Mouse (Mus musculus) midbrain, embryonic 12.5 days (tissue): ENCODE results near the gene Kdr. TPM values are rescaled to one million over a fixed set of nuclear protein-coding genes. Genes with fewer than 3 reads are reported as not detected.
A peak's percentile ranks its signal among the peaks of the same experiment; 100 is the strongest.

ENCODE experiments used
- ATAC-seq: fragments of 200-750 bp; cut with Nextera tagmentation; 2 replicates; pipeline ENCODE4 v1.8.0; 2017; ENCODE audit warnings: low read depth, moderate TSS enrichment, moderate library complexity; ENCODE audit not compliant: low FRiP score
- H3K27ac ChIP-seq: fragments of 300-500 bp; sonication (generic); replicated peaks from 2 replicates; pipeline ENCODE4 v1.5.1; 2016; ENCODE audit warnings: mild to moderate bottlenecking
- H3K27me3 ChIP-seq: fragments of 300-500 bp; sonication (generic); 2 replicates; pipeline ENCODE4 v1.6.1; 2016; ENCODE audit warnings: mild to moderate bottlenecking
- H3K36me3 ChIP-seq: fragments of 300-500 bp; sonication (generic); 2 replicates; pipeline ENCODE4 v1.6.1; 2016
- H3K4me1 ChIP-seq: fragments of 300-500 bp; sonication (generic); 2 replicates; pipeline ENCODE4 v1.6.1; 2016
- H3K4me2 ChIP-seq: fragments of 300-500 bp; sonication (generic); replicated peaks from 2 replicates; pipeline ENCODE4 v1.6.1; 2016; ENCODE audit warnings: mild to moderate bottlenecking, moderate library complexity
- H3K4me3 ChIP-seq: fragments of 300-500 bp; sonication (generic); 2 replicates; pipeline ENCODE4 v1.5.1; 2016; ENCODE audit warnings: mild to moderate bottlenecking
- H3K9ac ChIP-seq: fragments of 300-500 bp; sonication (generic); replicated peaks from 2 replicates; pipeline ENCODE4 v1.6.1; 2016; ENCODE audit warnings: mild to moderate bottlenecking, moderate library complexity
- H3K9me3 ChIP-seq: fragments of 300-500 bp; sonication (generic); 2 replicates; pipeline ENCODE4 v1.6.1; 2016; ENCODE audit warnings: mild to moderate bottlenecking
- WGBS: fragments of 180-500 bp; shearing (Covaris S2); methylation state at CpG from one replicate; pipeline ENCODE4 v1.1.7; 2016; 5-methylcytosine and 5-hydroxymethylcytosine counted together
- polyA plus RNA-seq: library from polyadenylated mRNA; unstranded; fragments of >200 nt; fragmentation: Nextera tagmentation; extraction: Ambion mirVana; gene quantifications from 2 replicates; pipeline ENCODE4 v1.2.1, GENCODE M21; 2016

The Kdr gene
- polyA plus RNA-seq = 29.2 and 32.2 TPM in 2 replicates

DNA sequence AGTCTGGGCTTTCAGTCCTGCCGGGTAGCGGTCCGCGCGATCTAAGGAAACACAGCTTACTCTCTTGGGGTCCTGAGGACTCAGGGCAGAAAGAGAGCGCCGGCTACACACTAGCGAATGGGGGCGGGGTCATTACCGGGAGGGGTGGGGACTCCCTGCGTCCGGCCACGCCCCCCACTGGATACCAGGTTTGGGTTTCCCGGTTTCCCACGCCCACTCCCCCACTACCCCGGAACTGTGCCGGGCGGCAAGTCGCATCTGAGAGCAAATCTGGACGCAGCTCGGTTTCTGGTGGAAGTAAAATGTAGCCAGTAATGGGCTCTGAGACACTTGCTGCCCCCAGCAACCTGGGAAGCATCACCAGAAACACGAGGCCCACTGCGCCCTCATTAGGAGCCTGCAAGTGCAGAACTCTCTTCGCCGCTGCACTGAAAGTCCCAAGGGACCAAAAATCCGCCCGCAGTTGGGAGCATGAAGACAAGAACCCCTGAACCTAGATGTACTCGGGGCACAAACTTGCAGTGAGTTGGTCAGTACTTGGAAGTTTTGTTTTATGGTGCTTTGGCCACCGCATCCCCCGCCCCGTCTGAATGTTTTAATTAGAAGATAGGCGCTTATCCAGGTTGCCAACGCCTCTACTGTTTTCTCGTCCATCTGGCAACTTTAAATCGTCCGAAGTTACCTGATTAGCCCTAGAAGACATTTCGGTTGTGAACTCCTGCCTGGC, at the start of gene Kdr:
Kdr (minus strand) TSS at position 85 of the 727 bp plus-strand sequence.
- peaks cover 22% of the 10 kb centered on the region for H3K4me1 ChIP-seq
- under 1% methylated on average over 37 of the region's 37 CpGs for WGBS
- peak within 1 kb of the TSS; percentile 67 for H3K9ac ChIP-seq
- peak; percentile 90 for ATAC-seq
- peak within 1 kb of the TSS; percentile 99 for H3K4me2 ChIP-seq
- H3K36me3 ChIP-seq = no peaks in the 10 kb centered on the region
- no peaks in the 10 kb centered on the region for H3K9me3 ChIP-seq
- peak within 1 kb of the TSS; percentile 65 for H3K4me3 ChIP-seq
- peaks cover 66% of the 10 kb centered on the region for H3K27me3 ChIP-seq
- 0 out of 2 replicates have a peak within 1 kb of the TSS, but pooled peaks have one; percentile 35 for H3K27ac ChIP-seq

DNA sequence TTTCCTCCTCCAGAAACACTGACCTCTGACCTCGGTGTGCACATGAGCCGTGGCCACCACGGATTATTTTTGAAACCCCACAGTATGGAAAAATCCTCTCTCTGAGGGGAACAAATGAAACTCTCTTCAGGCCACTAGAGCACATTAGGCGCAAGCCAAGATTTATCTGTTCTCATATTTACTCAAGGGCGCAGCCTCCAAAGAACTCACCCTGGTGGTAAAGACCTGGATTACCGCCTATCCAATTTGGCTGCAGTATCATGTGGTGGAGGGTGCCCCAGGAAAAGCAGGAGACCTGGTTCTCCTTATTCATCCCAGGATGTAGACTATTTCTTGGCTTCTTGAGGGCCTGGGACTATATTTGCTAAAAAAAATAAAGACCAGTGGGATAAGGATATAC, 48.5 kb upstream of the Kdr start:
- no peak for ATAC-seq
- Histone ChIP-seq H3K9ac (no peak overlapping the region), H3K9me3 (no peaks in the 10 kb centered on the region), H3K27ac (no peak overlapping the region), H3K27me3 (no peaks in the 10 kb centered on the region), H3K4me3 (no peak overlapping the region), H3K4me1 (0 out of 2 replicates have a peak, but pooled peaks cover 7% of the 10 kb centered on the region), H3K36me3 (no peaks in the 10 kb centered on the region), H3K4me2 (no peak overlapping the region)
- WGBS = 59% methylated on average over 6 of the region's 6 CpGs

DNA sequence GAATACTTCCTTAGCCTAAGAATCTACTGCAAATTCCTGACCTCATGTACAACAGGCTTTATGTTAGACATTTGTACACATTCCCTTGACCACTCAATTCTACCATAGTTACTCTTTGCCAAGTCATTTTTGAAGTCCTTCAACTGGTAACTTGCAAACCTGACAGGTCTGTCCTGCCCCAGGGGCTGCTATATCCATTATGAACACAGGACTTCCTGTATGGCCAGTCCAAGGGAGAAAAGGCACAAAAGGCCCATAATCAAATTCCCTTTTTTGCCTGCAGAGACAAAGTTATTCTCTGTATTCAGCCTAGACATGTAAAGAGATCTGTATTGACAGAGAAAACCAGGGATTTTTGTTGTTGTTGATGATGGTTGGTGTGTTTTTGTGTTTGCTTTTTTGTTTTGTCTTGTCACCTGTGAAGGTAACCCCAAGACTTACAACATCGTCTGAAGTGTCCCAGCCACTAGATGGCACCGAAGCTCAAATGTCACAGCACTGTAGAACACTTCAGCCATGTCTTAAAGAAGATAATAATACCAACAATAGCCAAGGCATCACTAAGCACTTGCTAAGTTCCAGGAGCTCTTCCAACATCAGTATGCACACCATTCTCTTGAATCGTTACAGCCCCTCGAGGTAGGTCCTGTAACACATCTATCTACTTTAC, 47.9 kb upstream of the Kdr start:
- WGBS = 55% methylated on average over 4 of the region's 4 CpGs
- no peaks in the 10 kb centered on the region for H3K27me3 ChIP-seq

DNA sequence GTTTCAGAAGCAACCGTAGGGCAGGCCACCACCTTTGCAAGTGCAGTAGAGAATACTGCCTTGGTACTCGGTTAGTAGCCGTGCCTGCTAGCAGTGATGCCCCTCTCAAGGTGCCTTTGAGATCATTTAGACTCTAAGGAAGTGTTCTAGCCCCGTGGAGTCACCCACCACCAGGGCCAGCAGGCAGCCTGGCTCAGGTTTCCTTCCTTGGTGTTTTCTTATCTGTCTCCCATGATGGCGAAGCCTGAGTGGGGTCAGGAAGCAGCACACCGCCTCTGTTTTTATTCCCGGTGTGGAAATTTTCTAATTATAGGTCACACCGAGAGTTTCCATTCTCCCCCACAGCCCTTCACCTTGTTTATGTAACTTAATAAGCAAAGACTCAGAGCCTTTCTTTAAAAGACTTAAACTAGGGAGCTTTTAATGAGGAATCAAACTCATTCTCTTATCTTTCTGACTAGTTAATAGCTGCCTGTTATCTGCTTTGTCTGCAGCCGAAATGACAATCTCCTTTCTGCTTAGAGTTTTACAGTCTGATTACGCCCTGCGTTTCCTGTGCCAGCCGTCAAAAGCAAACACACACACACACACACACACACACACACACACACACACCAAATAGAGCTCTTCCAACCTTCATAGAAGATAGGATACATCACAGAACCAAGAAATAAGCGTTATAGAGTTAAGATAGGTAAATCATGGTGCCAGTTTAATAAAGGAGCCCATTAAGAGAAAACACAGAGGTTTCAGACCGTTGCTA, 44.9 kb upstream of the Kdr start:
- Histone ChIP-seq H3K9ac (no peak overlapping the region), H3K9me3 (no peaks in the 10 kb centered on the region), H3K36me3 (no peaks in the 10 kb centered on the region), H3K4me2 (no peak overlapping the region), H3K4me3 (no peak overlapping the region), H3K27ac (no peak overlapping the region), H3K4me1 (no peaks in the 10 kb centered on the region), H3K27me3 (no peaks in the 10 kb centered on the region)
- no peak for ATAC-seq
- WGBS = 80% methylated on average over 14 of the region's 14 CpGs

More for the DNA sequence above, 47.9 kb upstream of the Kdr start:
- no peak for ATAC-seq
- H3K36me3 ChIP-seq = no peaks in the 10 kb centered on the region
- no peaks in the 10 kb centered on the region for H3K9me3 ChIP-seq
- no peak overlapping the region for H3K4me3 ChIP-seq
- no peak overlapping the region for H3K4me2 ChIP-seq
- H3K9ac ChIP-seq = no peak overlapping the region
- H3K27ac ChIP-seq = no peak overlapping the region
- 0 out of 2 replicates have a peak, but pooled peaks cover 7% of the 10 kb centered on the region for H3K4me1 ChIP-seq

DNA sequence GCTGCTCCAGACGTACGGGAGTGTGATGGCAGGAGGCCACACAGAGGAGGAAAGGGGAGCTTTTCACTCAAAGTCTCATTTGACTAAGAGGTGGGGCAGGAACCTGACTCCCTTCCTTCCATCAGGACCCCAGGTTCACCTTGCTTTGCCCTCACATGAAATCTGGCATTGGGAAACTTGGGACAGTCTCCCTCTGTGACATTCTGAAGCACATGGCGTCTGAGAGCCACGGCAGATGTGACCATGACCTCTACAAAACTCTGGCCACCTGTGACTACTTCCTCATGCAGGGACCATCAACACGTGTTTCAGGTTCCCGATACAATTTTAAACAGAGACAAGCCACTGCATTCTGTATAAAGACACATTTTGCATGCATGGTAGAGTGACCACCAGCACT, 44.2 kb upstream of the Kdr start:
- H3K9ac ChIP-seq = no peak overlapping the region
- no peak overlapping the region for H3K4me2 ChIP-seq
- no peak overlapping the region for H3K27ac ChIP-seq
- H3K27me3 ChIP-seq = no peaks in the 10 kb centered on the region
- ATAC-seq = no peak
- H3K9me3 ChIP-seq = no peaks in the 10 kb centered on the region
- no peaks in the 10 kb centered on the region for H3K36me3 ChIP-seq
- 92% methylated on average over 6 of the region's 6 CpGs for WGBS
- H3K4me3 ChIP-seq = no peak overlapping the region
- no peaks in the 10 kb centered on the region for H3K4me1 ChIP-seq

DNA sequence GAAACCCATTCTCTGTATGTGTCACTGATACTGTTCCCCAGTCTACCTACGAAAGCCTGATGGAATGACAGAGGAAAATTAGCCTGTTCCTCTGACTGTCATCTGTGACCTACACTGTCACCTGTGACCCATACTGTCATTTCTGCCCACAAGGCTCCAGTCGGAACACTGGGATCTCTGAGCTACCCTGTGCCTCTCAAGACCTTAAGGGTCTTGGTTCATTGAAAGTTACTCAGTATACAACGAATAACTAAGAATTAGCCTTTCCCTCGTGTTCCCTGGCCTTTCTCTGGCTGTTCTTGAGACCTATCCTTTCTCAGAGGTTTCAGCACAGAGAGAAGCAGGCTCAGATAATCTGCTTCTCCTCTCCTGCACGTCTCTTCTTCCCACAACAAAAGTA, 40.1 kb upstream of the Kdr start:
- Histone ChIP-seq H3K4me2 (no peak overlapping the region), H3K9me3 (no peaks in the 10 kb centered on the region), H3K9ac (no peak overlapping the region), H3K4me1 (no peaks in the 10 kb centered on the region), H3K27ac (no peak overlapping the region), H3K4me3 (no peak overlapping the region), H3K36me3 (no peaks in the 10 kb centered on the region), H3K27me3 (no peaks in the 10 kb centered on the region)
- no peak for ATAC-seq
- 78% methylated on average over 5 of the region's 5 CpGs for WGBS

DNA sequence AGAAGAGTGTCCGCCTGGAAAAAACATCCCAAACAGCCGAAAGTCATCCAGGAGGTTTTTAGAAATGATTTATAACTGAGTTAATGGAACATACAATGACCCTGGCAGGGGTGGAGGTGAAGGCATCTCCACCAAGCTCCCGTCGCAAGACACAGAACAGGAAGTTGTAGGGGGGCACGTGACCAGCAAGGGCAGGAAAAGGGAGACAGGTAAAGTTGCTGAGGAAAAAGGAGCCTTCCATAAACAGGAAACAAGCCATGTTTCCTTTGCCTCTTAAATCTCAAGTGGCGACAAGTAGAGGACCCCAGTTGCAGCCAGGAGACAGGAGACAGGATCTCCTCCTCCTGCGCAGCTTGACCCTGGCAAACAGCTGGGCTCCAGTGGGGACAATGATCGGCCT, 37.8 kb upstream of the Kdr start:
- H3K36me3 ChIP-seq = no peaks in the 10 kb centered on the region
- H3K27ac ChIP-seq = no peak overlapping the region
- no peak overlapping the region for H3K4me2 ChIP-seq
- H3K9ac ChIP-seq = no peak overlapping the region
- H3K4me1 ChIP-seq = no peaks in the 10 kb centered on the region
- no peaks in the 10 kb centered on the region for H3K27me3 ChIP-seq
- no peak for ATAC-seq
- H3K9me3 ChIP-seq = no peaks in the 10 kb centered on the region
- 68% methylated on average over 8 of the region's 8 CpGs for WGBS
- H3K4me3 ChIP-seq = no peak overlapping the region

DNA sequence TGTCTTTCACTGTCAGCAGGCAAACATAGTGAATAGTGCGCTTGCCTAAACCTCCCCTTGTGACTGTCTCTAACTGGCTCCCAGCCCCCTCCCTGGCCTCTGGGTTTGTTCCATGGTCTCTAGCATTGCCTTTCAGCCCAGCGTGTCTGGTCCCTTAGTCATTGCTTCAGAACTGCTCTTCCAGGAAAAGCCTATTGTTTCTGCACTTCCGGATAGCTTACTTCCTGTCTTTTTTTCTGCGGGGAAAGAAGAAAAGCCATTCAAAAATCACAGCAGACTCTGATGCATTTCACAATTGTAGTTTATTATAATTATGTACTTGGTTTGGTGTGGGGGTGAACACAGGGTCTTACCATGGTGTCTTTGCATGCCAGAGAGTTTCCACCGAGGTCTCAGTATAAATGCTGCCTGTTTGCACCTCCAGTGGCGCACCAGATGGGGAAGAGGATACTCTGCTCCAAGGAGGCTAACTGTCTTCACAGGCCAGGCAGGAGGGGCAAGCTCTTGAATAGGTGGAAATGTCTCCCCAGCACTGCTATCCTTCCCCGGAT, 35.7 kb upstream of the Kdr start:
- ATAC-seq = no peak
- Histone ChIP-seq H3K27me3 (no peaks in the 10 kb centered on the region), H3K4me3 (no peak overlapping the region), H3K36me3 (no peaks in the 10 kb centered on the region), H3K4me2 (no peak overlapping the region), H3K27ac (no peak overlapping the region), H3K9ac (no peak overlapping the region), H3K4me1 (no peaks in the 10 kb centered on the region), H3K9me3 (no peaks in the 10 kb centered on the region)
- WGBS = 71% methylated on average over 7 of the region's 7 CpGs

DNA sequence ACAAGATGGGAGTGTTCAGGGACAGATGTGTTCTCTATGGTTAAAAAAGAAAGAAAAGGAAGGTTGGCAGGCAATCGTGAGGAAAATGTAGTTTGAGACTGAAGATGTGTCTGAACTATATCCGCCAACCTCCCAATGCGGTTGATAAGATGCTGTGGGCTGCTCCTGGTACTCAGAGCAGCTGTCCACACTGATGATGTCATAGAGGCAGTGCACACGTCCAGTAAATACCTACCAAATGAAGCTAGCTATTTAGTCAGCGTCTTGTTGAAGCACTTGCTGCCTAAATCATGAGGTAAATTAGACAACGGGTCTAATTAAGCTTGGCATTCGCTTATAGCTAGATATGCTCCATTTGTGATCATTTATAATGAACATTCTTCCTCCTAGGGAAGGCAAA, 28.1 kb upstream of the Kdr start:
- no peak overlapping the region for H3K9ac ChIP-seq
- H3K9me3 ChIP-seq = no peaks in the 10 kb centered on the region
- H3K27ac ChIP-seq = no peak overlapping the region
- no peaks in the 10 kb centered on the region for H3K36me3 ChIP-seq
- no peak overlapping the region for H3K4me3 ChIP-seq
- H3K4me1 ChIP-seq = no peaks in the 10 kb centered on the region
- H3K27me3 ChIP-seq = no peaks in the 10 kb centered on the region
- no peak for ATAC-seq
- 84% methylated on average over 7 of the region's 7 CpGs for WGBS
- no peak overlapping the region for H3K4me2 ChIP-seq

DNA sequence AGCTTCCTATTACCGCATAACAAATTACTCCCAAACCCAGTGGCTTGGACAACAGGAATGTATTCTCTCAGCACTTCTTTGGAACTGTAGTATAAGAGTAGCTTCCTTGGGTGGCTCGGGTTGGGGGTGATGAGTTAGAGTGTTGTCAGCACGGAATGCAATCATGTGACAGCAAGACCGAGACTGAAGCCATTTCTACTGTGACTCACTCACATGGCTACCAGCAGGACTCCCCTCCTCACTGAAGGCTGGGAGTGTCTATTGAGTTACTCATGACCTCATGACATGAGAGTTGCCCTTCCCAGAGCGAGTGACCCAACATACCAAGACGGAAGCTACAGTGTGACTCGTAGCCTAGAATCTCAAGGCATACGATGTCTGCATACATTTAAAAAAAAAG, 12.0 kb upstream of the Kdr start:
- 88% methylated on average over 8 of the region's 8 CpGs for WGBS

DNA sequence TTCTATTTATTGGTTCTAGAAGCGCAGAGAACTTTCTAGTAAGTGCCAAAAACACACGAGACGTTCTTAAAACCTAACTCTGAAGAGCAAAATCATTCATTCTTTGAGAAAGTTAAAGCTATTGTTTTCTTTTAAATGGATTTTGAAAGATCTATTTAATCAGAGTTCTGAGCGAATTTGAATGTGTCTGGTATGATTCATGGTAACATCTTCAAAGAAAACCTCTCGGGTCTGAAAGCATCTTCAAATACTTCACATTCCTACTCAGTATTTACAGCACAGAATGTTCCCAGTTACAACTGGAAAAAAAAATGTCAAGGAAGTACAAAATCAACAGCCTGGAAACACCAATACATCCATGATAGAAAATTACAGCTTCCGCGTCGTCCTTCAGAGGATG, 9.3 kb upstream of the Kdr start:
- Histone ChIP-seq H3K4me3 (no peak overlapping the region), H3K9ac (no peak overlapping the region), H3K9me3 (no peaks in the 10 kb centered on the region), H3K4me2 (no peak overlapping the region), H3K27me3 (no peaks in the 10 kb centered on the region; the same call in 1 of the 2 replicates), H3K36me3 (no peaks in the 10 kb centered on the region), H3K27ac (no peak overlapping the region), H3K4me1 (no peaks in the 10 kb centered on the region)
- ATAC-seq = no peak
- 85% methylated on average over 8 of the region's 8 CpGs for WGBS

More for the DNA sequence above, 12.0 kb upstream of the Kdr start:
- Histone ChIP-seq H3K9ac (no peak overlapping the region), H3K36me3 (no peaks in the 10 kb centered on the region), H3K27ac (no peak overlapping the region), H3K4me1 (no peaks in the 10 kb centered on the region), H3K4me2 (no peak overlapping the region), H3K4me3 (no peak overlapping the region), H3K9me3 (no peaks in the 10 kb centered on the region), H3K27me3 (no peaks in the 10 kb centered on the region)
- no peak for ATAC-seq
